Mouse (Mus musculus) forebrain, embryonic 14.5 days (tissue): ENCODE measurements at regions not wholly inside any gene's neighbourhood (a gene's known extent, or its start where the extent isn't known, plus 50 kb on each side); places are given as distances from the start of the nearest gene placed in this dataset.

ENCODE experiments used
- ATAC-seq: fragments of 200-750 bp; cut with Nextera tagmentation; 2 replicates; pipeline ENCODE4 v1.8.0; 2017; ENCODE audit warnings: mild to moderate bottlenecking, moderate library complexity
- DNase-seq: peaks from one replicate; pipeline ENCODE4 v3.0.0-alpha.2; 2015; ENCODE audit warnings: low spot score
- H3K27ac ChIP-seq: fragments of 300-500 bp; sonication (generic); 2 replicates; pipeline ENCODE4 v1.5.1; 2014; ENCODE audit warnings: low read depth, mild to moderate bottlenecking, control low read depth, low read length, moderate library complexity
- H3K27me3 ChIP-seq: fragments of 300-500 bp; sonication (generic); replicated peaks from 2 replicates; pipeline ENCODE4 v1.6.1; 2014; ENCODE audit warnings: low read length, control low read depth, mixed read lengths; ENCODE audit not compliant: control insufficient read depth, insufficient read depth
- H3K36me3 ChIP-seq: fragments of 300-500 bp; sonication (generic); 2 replicates; pipeline ENCODE4 v1.6.1; 2014; ENCODE audit warnings: low read length, control low read depth; ENCODE audit not compliant: control insufficient read depth, insufficient read depth
- H3K4me1 ChIP-seq: fragments of 300-500 bp; sonication (generic); 2 replicates; pipeline ENCODE4 v1.6.1; 2014; ENCODE audit warnings: antibody characterized with exemption, low read length, control low read depth; ENCODE audit not compliant: control insufficient read depth, insufficient read depth
- H3K4me2 ChIP-seq: fragments of 300-500 bp; sonication (generic); 2 replicates; pipeline ENCODE4 v1.6.1; 2014; ENCODE audit warnings: mild to moderate bottlenecking, control low read depth, low read length
- H3K4me3 ChIP-seq: fragments of 300-500 bp; sonication (generic); 2 replicates; pipeline ENCODE4 v1.5.1; 2014; ENCODE audit warnings: low read depth, low read length, control low read depth
- H3K9ac ChIP-seq: fragments of 300-500 bp; sonication (generic); 2 replicates; pipeline ENCODE4 v1.6.1; 2014; ENCODE audit warnings: mild to moderate bottlenecking, low read length, control low read depth, moderate library complexity
- H3K9me3 ChIP-seq: fragments of 300-500 bp; sonication (generic); replicated peaks from 2 replicates; pipeline ENCODE4 v1.6.1; 2016; ENCODE audit warnings: low read length, control low read depth, mixed read lengths; ENCODE audit not compliant: control insufficient read depth
- WGBS: fragments of 180-500 bp; shearing (Covaris S2); extraction: QIAGEN DNeasy Blood & Tissue Kit; methylation state at CpG from one replicate; pipeline ENCODE4 v1.1.7; 2014; 5-methylcytosine and 5-hydroxymethylcytosine counted together

DNA sequence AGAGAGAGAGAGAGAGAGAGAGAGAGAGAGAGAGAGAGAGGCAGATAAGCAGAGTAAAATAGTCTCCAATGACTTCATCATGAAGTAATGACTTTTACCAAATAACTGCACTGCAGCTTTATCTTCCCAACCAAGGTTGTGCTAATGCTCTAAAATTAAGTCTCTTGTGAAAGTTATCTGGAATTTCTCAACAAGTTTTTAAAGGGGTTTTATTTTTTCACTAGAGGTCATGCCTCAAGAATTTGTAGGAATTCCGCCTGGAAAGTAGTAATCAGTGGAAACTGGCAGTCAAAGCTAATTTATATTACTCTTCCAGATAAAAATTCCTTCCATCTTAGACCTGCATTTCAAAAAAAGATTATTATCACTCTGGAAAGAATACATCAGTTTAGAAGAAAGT, 102.9 kb downstream of the Lyplal1 start:
- Histone ChIP-seq H3K36me3 (no peaks in the 10 kb centered on the region), H3K4me3 (no peak overlapping the region), H3K9ac (no peak overlapping the region), H3K4me1 (no peaks in the 10 kb centered on the region; the same call in 1 of the 2 replicates), H3K4me2 (no peak overlapping the region), H3K27ac (no peak overlapping the region), H3K27me3 (no peaks in the 10 kb centered on the region), H3K9me3 (no peaks in the 10 kb centered on the region)
- DNase-seq, result no peak
- WGBS, result 81% methylated on average over 1 of the region's 1 CpGs
- ATAC-seq, result no peak

- WGBS, result 89% methylated on average over 8 of the region's 8 CpGs
- DNase-seq (no peak), ATAC-seq (no peak)
- Histone ChIP-seq H3K4me1 (no peaks in the 10 kb centered on the region; the same call in 1 of the 2 replicates), H3K36me3 (no peaks in the 10 kb centered on the region), H3K9ac (no peak overlapping the region), H3K27ac (no peak overlapping the region), H3K27me3 (no peaks in the 10 kb centered on the region), H3K9me3 (no peaks in the 10 kb centered on the region), H3K4me3 (no peak overlapping the region), H3K4me2 (no peak overlapping the region)
These were observed 101.1 kb downstream of the Lyplal1 start for GRCm38 (mm10) chr1:186015831-186016561.

GRCm38 (mm10) chr1:186017547-186017946, 99.6 kb downstream of the Lyplal1 start:
- Histone ChIP-seq H3K36me3 (no peaks in the 10 kb centered on the region), H3K4me3 (no peak overlapping the region), H3K4me1 (no peaks in the 10 kb centered on the region; the same call in 1 of the 2 replicates), H3K9ac (no peak overlapping the region), H3K27me3 (no peaks in the 10 kb centered on the region), H3K4me2 (no peak overlapping the region), H3K9me3 (no peaks in the 10 kb centered on the region), H3K27ac (no peak overlapping the region)
- ATAC-seq (no peak), DNase-seq (no peak)
- WGBS, result 59% methylated on average over 1 of the region's 1 CpGs

GRCm38 (mm10) chr1:186019511-186019910, 97.6 kb downstream of the Lyplal1 start:
- no peaks in the 10 kb centered on the region; the same call in 1 of the 2 replicates for H3K4me1 ChIP-seq
- no peak overlapping the region for H3K4me2 ChIP-seq
- H3K27me3 ChIP-seq, result no peaks in the 10 kb centered on the region
- 43% methylated on average over 5 of the region's 5 CpGs for WGBS
- H3K9me3 ChIP-seq, result no peaks in the 10 kb centered on the region
- H3K27ac ChIP-seq, result no peak overlapping the region
- ATAC-seq (no peak), DNase-seq (peak; percentile 65)
- no peak overlapping the region for H3K9ac ChIP-seq
- no peaks in the 10 kb centered on the region for H3K36me3 ChIP-seq
- no peak overlapping the region for H3K4me3 ChIP-seq

DNA sequence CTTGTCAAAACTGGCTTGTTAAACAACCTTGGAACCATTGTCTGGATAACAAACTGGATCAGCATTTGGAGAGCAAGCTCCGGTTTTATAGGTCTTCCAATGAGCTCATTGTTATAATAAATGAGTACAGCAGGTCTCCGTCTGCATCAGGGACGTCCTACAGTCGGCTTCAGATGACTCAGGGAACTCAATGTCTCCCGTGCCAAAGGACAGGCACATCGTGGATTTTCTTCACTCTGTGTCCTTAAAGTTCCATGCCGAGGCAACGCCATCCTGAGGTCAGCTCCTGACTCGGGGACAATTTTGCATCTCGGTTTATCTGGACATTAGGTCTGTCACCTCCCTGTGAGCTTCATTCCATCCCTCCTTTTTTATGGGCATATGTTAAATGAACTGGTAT, 85.2 kb downstream of the Lyplal1 start:
- ATAC-seq (no peak), DNase-seq (no peak)
- Histone ChIP-seq H3K9ac (no peak overlapping the region), H3K27ac (no peak overlapping the region), H3K36me3 (no peaks in the 10 kb centered on the region), H3K4me1 (peaks cover 6% of the 10 kb centered on the region; the same call in 1 of the 2 replicates), H3K4me2 (no peak overlapping the region), H3K27me3 (no peaks in the 10 kb centered on the region), H3K4me3 (no peak overlapping the region), H3K9me3 (no peaks in the 10 kb centered on the region)
- WGBS, result 56% methylated on average over 10 of the region's 10 CpGs

DNA sequence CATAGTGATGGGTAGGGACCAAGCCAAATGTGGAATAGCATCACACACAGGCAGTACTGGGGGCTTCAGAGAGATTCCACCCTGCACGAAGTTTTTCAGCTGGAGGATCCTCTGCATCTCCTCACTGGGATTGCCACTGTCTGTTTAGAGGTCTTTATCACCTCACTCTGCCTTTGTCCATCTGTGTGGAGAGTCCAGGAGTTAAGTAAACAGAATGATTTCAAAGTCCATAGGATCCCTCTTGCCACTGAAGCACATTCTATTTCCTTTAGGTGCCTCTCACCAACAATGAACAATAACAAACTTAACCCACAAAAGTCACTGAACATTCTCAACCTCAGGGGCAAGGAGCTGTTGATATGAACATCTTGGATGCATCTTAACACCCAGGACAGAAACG, 82.7 kb downstream of the Lyplal1 start:
- H3K4me3 ChIP-seq, result no peak overlapping the region
- no peak for ATAC-seq
- no peaks in the 10 kb centered on the region for H3K9me3 ChIP-seq
- no peak overlapping the region for H3K27ac ChIP-seq
- H3K4me2 ChIP-seq, result no peak overlapping the region
- H3K4me1 ChIP-seq, result peaks cover 6% of the 10 kb centered on the region; the same call in 1 of the 2 replicates
- no peaks in the 10 kb centered on the region for H3K36me3 ChIP-seq
- WGBS, result 71% methylated on average over 2 of the region's 2 CpGs
- no peak for DNase-seq
- no peaks in the 10 kb centered on the region for H3K27me3 ChIP-seq
- no peak overlapping the region for H3K9ac ChIP-seq
